Mouse (Mus musculus): ENCODE measurements around the gene Phldb2.

Gene Phldb2

DNA sequence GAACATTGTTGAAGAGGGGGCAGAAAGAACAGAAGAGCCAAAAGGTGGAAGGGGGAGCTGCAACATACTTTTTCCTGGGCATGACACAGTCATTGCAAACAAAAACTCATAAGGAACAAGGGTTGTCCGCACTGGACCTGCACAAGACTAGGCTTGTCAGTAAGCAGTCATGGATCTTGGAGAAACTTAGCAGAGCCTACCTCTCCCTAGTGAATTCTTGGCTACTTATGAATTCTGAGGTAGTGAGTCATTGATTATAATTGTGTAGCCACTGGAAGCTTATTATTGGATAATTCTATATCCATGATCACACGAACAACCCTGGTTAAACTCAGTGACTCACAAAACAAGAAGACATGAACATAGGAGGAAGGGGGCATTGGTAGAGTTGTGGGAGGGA lies 7.1 kb downstream of the Phldb2 start:
- no peak for DNase-seq (ENCODE audit: low read depth, low spot score)

DNA sequence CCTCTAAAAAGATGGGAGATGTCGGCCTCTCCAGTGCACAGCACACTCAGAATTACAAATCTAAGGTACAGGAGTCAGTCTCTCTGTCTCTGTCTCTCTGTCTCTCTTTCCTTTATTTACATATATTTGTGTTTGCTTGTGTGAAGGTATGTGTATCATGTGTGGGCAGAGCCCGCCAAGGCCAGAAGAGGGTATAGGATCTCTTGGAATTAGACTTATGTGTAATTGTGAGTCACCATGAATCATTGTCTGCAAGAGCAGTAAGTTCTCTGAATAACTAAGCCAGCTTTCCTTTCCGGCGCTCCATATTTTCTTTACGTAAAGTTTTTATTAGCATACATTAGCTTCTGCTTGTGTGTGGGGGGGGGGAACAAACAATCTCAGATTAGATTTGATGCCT lies 7.7 kb downstream of the Phldb2 start:
- DNase-seq (ENCODE audit: low read depth, low spot score): no peak

DNA sequence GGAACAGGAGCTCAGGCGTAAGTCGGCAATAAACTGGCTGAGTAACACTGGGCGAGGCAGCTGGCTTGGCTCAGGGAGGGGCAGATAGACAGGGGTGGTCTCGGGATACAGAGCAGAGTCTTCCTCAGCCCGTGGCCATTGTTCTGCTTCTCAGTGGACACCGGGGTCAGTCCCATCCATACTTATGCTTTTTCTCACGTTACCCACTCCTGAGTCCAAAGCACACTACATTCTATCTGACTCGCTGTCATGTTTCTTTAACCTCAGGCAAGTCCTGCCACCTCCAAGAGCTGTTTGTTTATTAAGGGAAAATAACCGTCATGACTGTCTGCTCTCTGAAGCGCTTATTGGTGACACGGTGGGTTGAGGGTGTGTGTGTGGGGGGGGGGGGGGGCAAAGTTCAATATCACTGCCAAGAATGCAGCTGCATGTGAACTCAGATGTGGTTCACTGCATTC lies 8.2 kb downstream of the Phldb2 start:
- DNase-seq (ENCODE audit: low read depth, low spot score): no peak

DNA sequence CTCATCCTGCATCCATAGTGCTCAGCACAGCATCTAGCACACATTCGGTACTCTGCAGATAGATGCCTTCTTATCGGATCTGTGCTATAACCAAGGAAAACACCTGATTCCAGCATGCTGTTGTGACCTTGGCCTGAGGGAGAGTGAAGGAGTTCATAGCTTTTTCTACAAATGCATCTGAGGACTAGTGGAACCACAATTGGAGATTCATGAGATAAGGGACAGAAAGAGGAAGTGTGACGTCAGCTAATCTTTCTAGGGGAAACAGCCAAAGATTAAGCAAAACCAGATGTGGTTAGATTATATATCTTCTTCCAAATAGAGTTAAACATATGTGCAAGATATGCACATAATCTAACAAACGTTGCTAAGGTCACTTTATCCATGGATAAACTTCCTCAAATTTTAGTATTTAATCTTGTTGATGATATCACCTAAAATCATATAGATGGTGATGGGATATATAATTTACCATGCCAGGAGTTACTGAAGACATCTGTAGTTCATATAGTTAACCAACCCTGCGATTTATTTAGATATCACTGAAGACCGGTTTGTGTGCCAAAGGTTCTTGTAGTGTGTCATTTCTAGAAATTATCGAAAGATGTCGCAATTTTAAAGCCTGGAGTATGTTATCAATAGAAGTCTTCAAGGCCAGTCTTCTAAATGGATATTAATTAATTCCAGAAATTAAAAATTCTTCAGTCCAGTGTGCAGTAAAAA lies 11.1 kb downstream of the Phldb2 start:
- no peak for DNase-seq (ENCODE audit: low read depth, low spot score)

DNA sequence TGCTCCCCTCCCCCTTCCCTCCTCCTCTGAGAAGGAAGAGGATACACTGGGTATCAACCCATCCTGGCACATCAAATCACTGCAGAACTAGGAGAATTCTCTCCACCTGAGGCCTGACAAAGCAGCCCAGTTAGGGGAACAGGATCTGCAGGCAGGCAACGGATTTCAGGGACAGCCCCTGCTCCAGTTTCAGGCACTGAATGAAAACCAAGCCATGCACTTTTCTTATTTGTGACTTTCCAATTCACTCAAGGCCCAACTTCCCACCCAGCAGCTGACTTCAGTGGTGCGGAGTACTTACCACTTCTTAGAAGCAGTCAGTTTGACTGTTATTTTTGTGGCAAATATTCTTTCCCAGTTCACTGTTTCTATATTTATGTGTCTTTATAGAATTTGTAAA lies 12.7 kb downstream of the Phldb2 start:
- no peak for DNase-seq (ENCODE audit: low read depth, low spot score)

- no peak for DNase-seq (ENCODE audit: low read depth, low spot score)
Observed at GRCm38 (mm10) chr16:45939436-45939835, 14.0 kb downstream of the Phldb2 start.

GRCm38 (mm10) chr16:45937381-45937780 lies 16.0 kb downstream of the Phldb2 start:
- DNase-seq (ENCODE audit: low read depth, low spot score): no peak

- no peak for DNase-seq (ENCODE audit: low read depth, low spot score)
Observed at GRCm38 (mm10) chr16:45936521-45936920, 16.9 kb downstream of the Phldb2 start.

DNA sequence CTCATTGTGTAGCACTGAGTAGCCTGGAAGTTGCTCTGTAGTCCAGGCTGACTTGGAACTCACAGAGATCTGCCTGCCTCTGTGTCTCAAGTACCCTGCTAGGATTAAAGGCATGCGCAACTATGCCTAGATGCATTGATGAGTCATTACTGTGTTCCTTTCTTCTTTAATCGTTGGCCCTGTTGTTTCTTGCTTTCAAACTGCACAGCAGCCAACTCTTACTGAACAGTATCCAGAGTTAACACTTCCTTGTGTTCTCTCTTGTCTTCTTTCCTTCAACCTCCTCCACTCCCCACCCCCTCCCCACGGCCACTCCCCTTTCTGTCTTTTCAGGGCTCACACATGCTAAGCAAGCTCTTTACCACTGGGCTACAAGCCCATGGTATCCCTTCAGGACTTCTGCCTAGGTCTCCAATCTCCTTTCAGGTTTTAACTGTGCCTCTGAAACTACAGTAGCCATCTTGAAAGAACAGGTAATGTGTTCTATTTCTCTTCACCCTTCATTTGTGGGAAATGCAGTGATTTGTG lies 17.4 kb downstream of the Phldb2 start:
- no peak for DNase-seq (ENCODE audit: low read depth, low spot score)

GRCm38 (mm10) chr16:45934721-45935407 lies 18.5 kb downstream of the Phldb2 start:
- no peak for DNase-seq (ENCODE audit: low read depth, low spot score)

DNA sequence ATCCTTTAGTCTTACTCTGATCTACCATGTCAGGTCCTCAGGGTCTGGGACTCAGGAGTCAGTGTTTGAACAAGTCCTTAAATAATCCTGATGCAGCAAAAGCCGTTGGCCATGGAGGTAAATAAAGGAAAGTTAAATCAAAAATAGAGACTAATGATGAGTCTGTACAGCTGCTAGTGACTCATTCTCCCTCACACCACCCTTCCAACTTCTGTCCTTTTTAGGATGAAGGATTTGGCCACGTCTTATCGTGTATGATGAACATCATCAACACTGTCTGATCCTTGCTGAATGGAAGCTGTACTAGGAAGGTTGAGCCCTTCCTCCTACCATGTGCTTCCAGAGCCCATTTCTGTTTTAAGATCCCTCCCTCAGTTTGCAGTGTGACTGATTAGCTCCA lies 23.1 kb downstream of the Phldb2 start:
- no peak for DNase-seq (ENCODE audit: low read depth, low spot score)

DNA sequence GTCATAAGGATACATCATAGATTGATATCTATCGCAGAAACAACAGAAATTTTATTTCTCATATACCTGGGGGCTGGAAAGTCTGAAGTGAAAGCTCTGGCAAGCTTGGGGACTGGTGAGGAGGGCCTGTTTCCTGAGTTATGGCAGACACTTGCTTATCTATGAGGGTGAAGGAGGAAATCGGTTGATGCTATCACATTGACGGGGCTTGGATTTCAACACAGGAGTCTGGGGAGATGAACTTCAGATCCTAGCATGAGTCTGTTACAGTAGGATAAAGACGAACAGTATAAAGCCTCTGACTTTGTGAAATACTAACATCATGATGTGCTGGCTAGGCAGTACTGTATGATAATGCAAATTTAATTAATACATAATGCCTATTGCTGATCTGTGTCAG lies 25.3 kb downstream of the Phldb2 start:
- no peak for DNase-seq (ENCODE audit: low read depth, low spot score)

DNA sequence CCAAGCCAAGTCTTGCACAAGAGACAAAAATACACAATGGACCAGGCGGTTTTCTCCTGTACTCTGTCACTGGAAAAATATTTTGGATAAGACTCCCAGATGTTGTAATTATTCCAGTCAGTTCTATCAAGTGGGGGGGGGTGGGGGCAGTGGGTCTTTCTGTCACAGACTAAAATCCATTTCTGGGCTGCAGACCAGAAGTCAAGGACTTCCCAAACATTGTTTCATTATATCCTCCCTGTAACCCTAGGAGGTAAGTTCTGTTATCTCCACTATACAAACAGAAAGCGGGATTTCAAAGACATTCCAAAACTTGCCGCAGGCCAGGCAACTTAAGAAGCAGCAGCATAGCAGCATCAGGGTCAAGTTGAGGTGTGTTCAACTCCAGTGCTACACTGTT lies 25.8 kb downstream of the Phldb2 start:
- DNase-seq (ENCODE audit: low read depth, low spot score): no peak

DNA sequence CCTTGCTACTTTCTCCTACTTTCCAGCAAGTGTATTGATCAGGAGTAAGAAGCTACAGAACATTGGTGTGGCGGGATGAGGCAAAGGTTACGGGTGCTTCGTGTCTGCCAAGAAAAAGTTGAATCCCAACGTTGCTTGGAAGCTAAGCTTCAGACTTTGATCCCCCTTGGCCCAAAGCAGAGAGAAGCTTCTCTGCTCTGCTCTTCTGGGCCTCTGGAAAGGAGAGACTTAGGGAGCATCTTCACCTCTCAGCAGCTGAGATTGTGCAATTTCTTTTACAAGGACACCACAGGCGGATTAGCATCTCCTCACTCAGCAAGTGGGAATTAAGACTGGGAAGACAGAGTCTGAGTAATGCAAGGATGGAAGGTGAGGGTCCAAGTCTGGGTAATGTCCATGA lies 26.5 kb downstream of the Phldb2 start:
- no peak for DNase-seq (ENCODE audit: low read depth, low spot score)

DNA sequence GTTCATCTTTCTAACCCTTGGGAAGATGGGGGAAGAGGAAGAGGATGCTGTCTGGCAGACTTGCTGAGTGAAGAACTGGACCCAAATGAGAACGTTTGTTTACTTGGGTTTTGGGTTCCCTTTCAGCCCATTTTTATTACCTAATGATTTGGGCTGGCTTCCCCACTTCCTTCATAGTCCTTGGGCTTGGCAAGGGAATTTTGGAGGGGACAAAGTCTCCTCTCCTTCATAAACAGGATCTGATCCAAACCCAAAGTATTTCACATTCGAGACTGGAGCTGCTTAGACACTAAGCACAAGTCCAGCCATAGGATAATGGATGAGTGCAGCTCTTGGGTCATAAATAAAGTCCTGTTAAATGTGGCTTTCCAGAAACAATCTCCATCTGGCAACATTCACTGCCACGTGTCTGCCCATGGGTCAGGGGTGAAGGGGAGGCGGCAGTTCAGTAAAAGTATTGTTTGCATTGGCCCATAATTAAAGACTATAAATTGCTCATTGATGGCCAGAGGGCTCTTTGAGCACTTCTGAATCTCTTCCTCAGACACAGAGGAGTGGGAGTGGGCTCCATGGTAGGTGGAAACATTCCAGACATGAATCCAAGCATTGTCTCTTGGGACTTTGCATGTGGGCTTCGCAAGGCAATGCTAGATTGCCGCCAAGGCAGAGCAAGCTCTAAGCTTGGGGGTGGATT lies 29.5 kb downstream of the Phldb2 start:
- no peak for DNase-seq (ENCODE audit: low read depth, low spot score)

GRCm38 (mm10) chr16:45922546-45923229 lies 30.7 kb downstream of the Phldb2 start:
- DNase-seq (ENCODE audit: low read depth, low spot score): no peak

- no peak for DNase-seq (ENCODE audit: low read depth, low spot score)
Observed at GRCm38 (mm10) chr16:45919572-45919971, 33.8 kb downstream of the Phldb2 start.

- DNase-seq (ENCODE audit: low read depth, low spot score): no peak
Observed at GRCm38 (mm10) chr16:45903595-45903994, 49.8 kb downstream of the Phldb2 start.

GRCm38 (mm10) chr16:45898459-45898858 lies 54.9 kb downstream of the Phldb2 start:
- no peak for DNase-seq (ENCODE audit: low read depth, low spot score)

DNA sequence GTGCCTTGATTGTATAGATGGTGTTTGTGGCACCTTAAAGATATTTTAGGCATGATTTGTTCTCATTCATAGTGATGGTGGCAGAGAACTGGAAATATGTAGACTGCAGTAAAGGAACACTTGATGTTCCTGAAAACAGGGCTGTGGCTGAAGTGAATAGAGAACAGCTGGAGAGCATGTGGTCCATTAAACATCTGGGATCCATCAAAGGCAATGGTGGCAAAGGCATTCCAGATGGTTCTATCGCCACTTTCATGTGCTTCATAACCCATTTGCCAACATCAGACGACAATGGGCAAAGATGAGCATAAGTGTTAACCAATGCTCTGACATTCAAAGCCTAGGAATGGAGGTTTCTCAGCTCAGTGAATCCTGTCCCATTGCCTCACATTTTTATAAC lies 56.8 kb downstream of the Phldb2 start:
- DNase-seq (ENCODE audit: low read depth, low spot score): no peak

DNA sequence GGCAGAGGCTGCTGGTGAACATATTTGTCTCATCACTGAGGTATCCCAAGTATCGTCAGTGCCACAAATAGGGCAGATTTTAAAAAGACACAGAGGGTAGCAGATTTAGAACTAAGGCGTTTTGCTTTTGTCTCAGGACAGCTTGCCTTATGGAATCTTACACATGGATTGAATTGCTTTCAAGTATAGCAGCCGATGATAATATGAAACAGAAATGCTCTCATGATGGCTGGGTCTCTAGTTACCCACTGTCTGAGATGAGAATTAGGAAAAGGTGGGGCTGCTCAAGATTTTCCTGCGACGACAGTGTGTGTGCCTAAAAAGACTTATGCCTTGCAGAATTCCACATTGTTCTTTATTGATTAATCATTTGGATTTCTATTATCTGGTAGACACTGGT lies 58.4 kb downstream of the Phldb2 start:
- no peak for DNase-seq (ENCODE audit: low read depth, low spot score)

DNA sequence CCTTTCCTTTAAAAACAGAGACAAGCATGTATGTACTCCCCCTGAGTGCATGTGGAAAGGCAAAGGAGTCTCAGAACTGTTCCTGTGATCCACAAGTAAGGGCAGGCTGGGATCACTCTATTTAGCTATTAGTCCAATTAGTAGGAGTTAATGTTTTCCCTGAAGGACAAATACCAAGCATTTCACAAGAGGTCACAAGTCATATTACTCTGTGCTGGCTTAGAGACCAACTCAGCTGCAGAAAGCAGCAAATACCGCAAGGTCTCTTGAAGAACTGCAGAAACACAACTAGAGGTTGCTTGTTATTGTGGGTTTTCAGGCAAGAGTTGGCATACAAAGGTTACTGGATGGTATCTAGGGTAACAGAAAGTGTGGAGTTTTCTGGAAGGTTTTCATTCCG lies 59.6 kb downstream of the Phldb2 start:
- no peak for DNase-seq (ENCODE audit: low read depth, low spot score)
